Mouse (Mus musculus): ENCODE measurements around the gene Heg1.

Gene Heg1

GRCm38 (mm10) chr16:33775733-33776335 is 91.7 kb downstream of the Heg1 start:
- DNase-seq = no peak

GRCm38 (mm10) chr16:33776766-33777529 is 92.8 kb downstream of the Heg1 start:
- DNase-seq = no peak

- no peak for DNase-seq
Measured at GRCm38 (mm10) chr16:33777607-33778006, 93.4 kb downstream of the Heg1 start.

DNA sequence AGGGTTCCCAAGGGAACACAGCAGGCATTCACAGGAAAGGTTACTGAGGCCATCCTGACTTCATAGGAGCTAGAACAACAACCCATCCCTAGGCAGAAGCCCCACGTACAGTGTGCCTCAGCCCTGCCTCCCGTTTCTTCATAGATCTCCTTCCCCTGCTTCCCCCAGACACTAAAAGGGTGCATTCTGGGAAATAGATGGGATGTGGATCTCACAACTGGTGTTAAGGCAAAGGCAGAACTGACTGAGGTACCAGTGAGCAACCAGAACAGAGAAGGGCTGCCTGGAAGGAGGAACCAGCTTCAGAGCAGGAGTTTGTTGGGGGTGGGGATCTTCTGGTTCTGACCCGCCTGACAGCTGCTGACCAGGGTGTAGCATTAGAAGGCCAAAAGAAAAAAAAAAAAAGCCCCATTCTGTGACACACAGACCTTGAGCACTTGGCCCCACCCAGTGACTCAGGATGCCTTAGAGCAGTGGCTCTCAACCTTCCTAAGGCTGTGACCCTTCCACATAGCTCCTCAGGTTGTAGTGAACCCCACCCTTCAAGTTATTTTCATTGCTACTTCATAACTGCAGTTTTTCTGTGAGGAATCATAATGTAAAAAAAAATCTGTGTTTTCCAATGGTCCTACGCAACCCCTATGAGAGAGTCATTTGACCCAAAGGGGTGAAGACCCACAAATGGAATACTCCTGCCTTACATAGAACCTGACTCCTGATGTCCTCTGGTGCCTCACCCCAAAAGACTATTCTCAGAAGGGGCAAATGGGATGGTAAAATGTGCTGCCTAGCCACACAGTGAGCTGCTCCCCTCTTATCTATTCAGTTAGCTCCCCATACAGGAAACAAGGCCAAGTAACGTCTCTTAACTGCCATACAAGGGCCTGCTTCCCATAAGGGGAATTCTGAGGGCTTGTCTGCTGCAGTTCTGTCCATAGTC is 97.9 kb downstream of the Heg1 start:
- DNase-seq = no peak

GRCm38 (mm10) chr16:33782729-33783091 is 98.5 kb downstream of the Heg1 start:
- no peak for DNase-seq

DNA sequence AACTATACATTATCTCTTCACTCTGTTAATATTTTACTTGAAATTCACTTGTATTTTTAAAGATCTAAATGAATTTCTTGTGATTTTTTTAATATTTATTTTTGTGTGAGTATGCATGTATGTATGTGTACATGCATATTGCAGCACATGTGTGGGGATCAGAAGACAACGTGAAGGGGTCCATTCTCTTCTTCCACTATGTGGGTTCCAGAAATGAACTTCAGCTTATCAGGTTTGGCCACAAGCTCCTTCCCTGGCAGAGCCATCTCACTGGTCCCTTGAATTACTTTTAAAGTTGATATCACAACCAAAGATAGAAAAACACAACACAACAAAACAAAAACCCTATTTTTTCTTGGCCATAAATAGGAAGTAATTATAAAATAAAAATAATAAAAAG is 100.4 kb downstream of the Heg1 start:
- no peak for DNase-seq

DNA sequence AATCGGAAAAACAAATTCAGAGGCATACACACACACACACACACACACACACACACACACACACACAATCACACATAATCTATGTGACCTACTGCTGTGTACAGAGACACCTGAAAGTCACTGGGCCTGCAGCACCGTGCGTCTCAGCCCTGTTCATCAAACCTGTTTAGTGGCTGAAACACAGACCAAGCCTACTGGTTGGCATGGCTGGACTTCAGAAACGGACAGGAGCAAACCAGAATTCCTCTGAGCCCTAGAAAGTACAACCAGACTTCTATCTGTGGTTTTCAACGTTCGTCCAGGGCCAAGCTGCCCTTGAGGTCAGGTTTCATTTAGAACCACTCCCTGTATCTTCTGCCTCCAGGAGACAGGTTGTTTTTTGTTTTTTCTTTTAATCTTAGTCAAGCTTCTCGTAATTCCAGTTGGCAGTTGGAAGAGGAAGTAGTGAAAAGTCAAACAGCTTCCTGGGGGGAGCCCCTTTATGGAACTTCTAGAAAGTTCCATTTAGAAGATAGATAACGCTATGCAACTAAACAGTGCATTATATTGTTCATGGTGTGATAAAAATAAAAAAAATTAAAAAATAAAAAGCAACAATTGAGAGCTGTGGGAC is 101.0 kb downstream of the Heg1 start:
- DNase-seq = no peak

DNA sequence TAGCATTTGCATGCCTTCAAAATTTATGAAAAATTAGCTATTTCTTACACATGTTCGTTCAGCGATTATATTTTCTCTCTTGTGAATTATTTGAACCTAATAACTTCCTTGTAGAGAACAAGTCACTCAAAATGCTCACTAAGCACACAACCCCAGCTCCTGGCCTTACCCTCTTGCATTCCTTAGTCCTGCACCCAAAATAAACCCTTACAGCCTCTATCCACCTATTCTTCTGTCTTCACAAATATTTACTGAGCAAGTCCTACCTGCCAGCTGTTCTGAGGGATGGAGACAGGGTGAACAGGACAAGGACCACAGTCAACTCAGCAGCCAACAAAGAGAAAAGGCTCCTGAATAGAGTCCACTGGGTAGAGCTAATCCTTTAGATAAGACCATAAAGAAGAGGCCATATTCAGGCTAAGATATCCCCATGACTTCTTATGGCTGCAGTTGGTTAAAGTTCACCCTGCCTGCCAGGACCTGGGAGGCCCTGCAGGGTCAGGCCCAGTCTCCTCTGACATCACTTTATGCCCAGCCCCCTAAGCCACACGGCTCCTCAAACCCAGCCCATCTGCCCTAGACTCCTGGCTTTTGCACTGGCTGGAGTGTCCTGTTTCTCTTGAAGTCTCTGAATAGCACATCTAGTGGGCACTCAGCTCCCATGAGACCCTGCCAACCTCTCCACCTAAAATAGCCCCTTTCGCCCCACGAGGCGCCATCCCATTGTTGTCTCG is 102.7 kb downstream of the Heg1 start:
- DNase-seq = no peak

- DNase-seq = no peak
Measured at GRCm38 (mm10) chr16:33793846-33794791, 109.9 kb downstream of the Heg1 start, which contains the start of gene Muc13. Gene Muc13 (plus strand): TSS chr16:33794037.

GRCm38 (mm10) chr16:33795106-33795505 is 110.9 kb downstream of the Heg1 start:
- DNase-seq = no peak

GRCm38 (mm10) chr16:33795887-33796286 is 111.7 kb downstream of the Heg1 start:
- DNase-seq = no peak

GRCm38 (mm10) chr16:33796756-33797155 is 112.6 kb downstream of the Heg1 start:
- DNase-seq = no peak

DNA sequence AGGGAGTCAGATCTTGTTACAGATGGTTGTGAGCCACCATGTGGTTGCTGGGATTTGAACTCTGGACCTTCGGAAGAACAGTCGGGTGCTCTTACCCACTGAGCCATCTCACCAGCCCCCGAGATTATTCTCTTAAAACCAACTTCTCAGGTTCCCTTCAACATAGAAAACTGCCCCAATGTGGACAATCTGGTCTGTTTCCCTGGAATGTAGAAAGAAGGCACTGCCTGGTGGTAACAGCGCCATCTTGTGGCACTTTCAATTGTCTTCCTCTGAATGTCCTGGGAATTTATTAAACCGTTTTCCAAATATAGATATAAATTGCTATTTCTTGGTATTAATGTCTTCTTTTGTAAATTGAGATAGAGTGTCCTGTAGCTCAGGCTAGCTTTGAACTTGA is 113.7 kb downstream of the Heg1 start:
- peak in 1 of 2 experiments; percentile 55 for DNase-seq

- DNase-seq = peak in 1 of 2 experiments; percentile 14
Measured at GRCm38 (mm10) chr16:33810002-33810401, 125.8 kb downstream of the Heg1 start.

DNA sequence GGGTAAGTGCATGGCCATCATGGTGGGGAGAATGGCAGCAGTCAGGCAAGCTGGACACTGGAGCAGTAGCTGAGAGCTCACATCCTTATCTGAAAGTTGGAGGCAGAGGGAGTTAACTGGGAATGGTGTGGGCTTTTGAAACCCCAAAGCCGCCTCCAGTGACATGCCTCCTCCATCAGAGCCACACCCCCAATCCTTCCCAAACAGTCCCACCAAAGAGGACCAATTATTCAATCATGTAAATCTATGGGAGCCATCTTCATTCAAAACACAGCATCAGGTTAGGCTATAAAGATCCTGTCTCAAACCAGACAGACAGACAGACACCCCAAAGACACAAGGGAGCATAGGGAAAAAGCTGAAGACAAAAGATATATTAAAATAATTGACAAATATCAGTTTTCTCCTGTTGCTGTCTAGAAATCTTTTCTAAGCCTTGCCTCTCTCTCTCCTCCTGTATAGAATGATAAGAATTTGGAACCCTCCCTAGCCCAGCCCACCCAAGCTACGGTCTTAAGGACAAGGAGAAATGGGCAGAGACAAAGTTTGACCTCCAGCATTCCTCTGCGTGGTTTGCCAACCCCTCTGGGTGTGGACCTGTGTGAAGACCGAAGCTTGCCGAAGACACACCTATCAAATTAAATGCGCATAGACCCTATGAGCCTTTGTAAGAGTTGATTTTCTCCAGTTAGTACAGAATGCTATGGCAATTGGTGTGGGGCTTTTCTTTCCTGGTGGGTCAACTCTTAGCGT is 134.4 kb downstream of the Heg1 start:
- DNase-seq = no peak

- DNase-seq = peak; percentile 51 to 80
Measured at GRCm38 (mm10) chr16:33820269-33821178, 136.4 kb downstream of the Heg1 start.
